Mouse (Mus musculus) natural killer cell, adult 2 months (primary cell): ENCODE measurements around the gene CT030661.1.
"Not testable (repeated sequence)": the region's sequence is repeated elsewhere in the genome, so short reads cannot be mapped to it uniquely, and the experiment has no call there.

ENCODE experiments used
- DNase-seq, 2 experiments: peaks; one replicate each; pipeline ENCODE4 v3.0.0; 2022; ENCODE audit warnings: low spot score in 2 of 2

The CT030661.1 gene

GRCm38 (mm10) chr17:22314730-22315226 lies at the start of gene CT030661.1:
TSS of gene CT030661.1 (minus strand) at chr17:22314837.
- peak; percentile 70 to 73 for DNase-seq

GRCm38 (mm10) chr17:22363895-22364294 lies 49.3 kb upstream of the CT030661.1 start:
- DNase-seq = no peak

GRCm38 (mm10) chr17:22361101-22361781 lies 46.6 kb upstream of the CT030661.1 start, which contains the start of the genes Zfp944 and Zfp758:
TSS of gene Zfp944 (minus strand) at chr17:22361400.
TSS of gene Zfp758 (plus strand) at chr17:22361453.
- DNase-seq = peak; percentile 53 to 59

GRCm38 (mm10) chr17:22360572-22360971 lies 45.9 kb upstream of the CT030661.1 start:
- DNase-seq = no peak

- DNase-seq = peak; percentile 28 to 45
Measured at GRCm38 (mm10) chr17:22352794-22353193, 38.2 kb upstream of the CT030661.1 start.

- DNase-seq = not testable (repeated sequence)
Measured at GRCm38 (mm10) chr17:22315247-22315646, 610 bp upstream of the CT030661.1 start.

GRCm38 (mm10) chr17:22314219-22314618 lies 418 bp downstream of the CT030661.1 start:
- DNase-seq = peak in 1 of 2 experiments; percentile 1
